Mouse (Mus musculus) lung, postnatal 0 days (tissue): Measurements from ENCODE around the gene Atl3. TPM values are rescaled to one million over a fixed set of nuclear protein-coding genes. Genes with fewer than 3 reads are reported as not detected.
A peak's percentile ranks its signal among the peaks of the same experiment; 100 is the strongest.
"Not testable (repeated sequence)": the region's sequence is repeated elsewhere in the genome, so short reads cannot be mapped to it uniquely, and the experiment has no call there.

Experiments
- ATAC-seq: fragments of 200-750 bp; cut with Nextera tagmentation; 2 replicates; pipeline ENCODE4 v1.8.0; 2017; ENCODE audit warnings: moderate library complexity
- DNase-seq: peaks from one replicate; pipeline ENCODE4 v3.0.0-alpha.2; 2016; ENCODE audit warnings: low spot score
- H3K27ac ChIP-seq: fragments of 300-500 bp; sonication (generic); 2 replicates; pipeline ENCODE4 v1.5.1; 2014; ENCODE audit warnings: antibody characterized with exemption, mild to moderate bottlenecking, low read length, mixed read lengths
- H3K27me3 ChIP-seq: fragments of 300-500 bp; sonication (generic); replicated peaks from 2 replicates; pipeline ENCODE4 v1.6.1; 2014; ENCODE audit warnings: low read length, mixed read lengths; ENCODE audit not compliant: insufficient read depth
- H3K36me3 ChIP-seq: fragments of 300-500 bp; sonication (generic); 2 replicates; pipeline ENCODE4 v1.6.1; 2014; ENCODE audit warnings: low read length, mixed read lengths; ENCODE audit not compliant: insufficient read depth
- H3K4me1 ChIP-seq: fragments of 300-500 bp; sonication (generic); 2 replicates; pipeline ENCODE4 v1.6.1; 2014; ENCODE audit warnings: antibody characterized with exemption, low read depth, low read length, mixed read lengths; ENCODE audit not compliant: insufficient read depth
- H3K4me2 ChIP-seq: fragments of 300-500 bp; sonication (generic); replicated peaks from 2 replicates; pipeline ENCODE4 v1.6.1; 2014; ENCODE audit warnings: low read depth, mild to moderate bottlenecking, low read length, moderate library complexity, mixed read lengths
- H3K4me3 ChIP-seq: fragments of 300-500 bp; sonication (generic); 2 replicates; pipeline ENCODE4 v1.5.1; 2014; ENCODE audit warnings: low read depth, low read length
- H3K9ac ChIP-seq: fragments of 300-500 bp; sonication (generic); replicated peaks from 2 replicates; pipeline ENCODE4 v1.6.1; 2014; ENCODE audit warnings: low read depth, mild to moderate bottlenecking
- H3K9me3 ChIP-seq: fragments of 300-500 bp; sonication (generic); 2 replicates; pipeline ENCODE4 v1.6.1; 2016; ENCODE audit warnings: low read length, mixed read lengths
- CTCF ChIP-seq: IDR thresholded peaks from 2 replicates; pipeline ENCODE4 v1.5.1; 2016; ENCODE audit warnings: antibody characterized with exemption, mild to moderate bottlenecking
- EP300 ChIP-seq: IDR thresholded peaks from 2 replicates; pipeline ENCODE4 v1.6.1; 2016; ENCODE audit warnings: antibody characterized with exemption, mild to moderate bottlenecking, control low read depth
- WGBS: fragments of 180-500 bp; shearing (Covaris S2); extraction: QIAGEN DNeasy Blood & Tissue Kit; methylation state at CpG from one replicate; pipeline ENCODE4 v1.1.7; 2014; 5-methylcytosine and 5-hydroxymethylcytosine counted together
- polyA plus RNA-seq: library from polyadenylated mRNA; unstranded; fragments of >200 nt; fragmentation: Nextera tagmentation; extraction: Ambion mirVana; gene quantifications from 2 replicates; pipeline ENCODE4 v1.2.1, GENCODE M21; 2015

Gene Atl3
- polyA plus RNA-seq, 1 experiment from 2014 or later = 20.0 TPM

- H3K9ac ChIP-seq = peak overlapping the region; percentile 96
- no peak for TF ChIP-seq EP300
- no peak for TF ChIP-seq CTCF
- no peaks in the 10 kb centered on the region for H3K27me3 ChIP-seq
- H3K4me2 ChIP-seq = peak overlapping the region; percentile 67
- H3K4me1 ChIP-seq = no peaks in the 10 kb centered on the region
- 22% methylated on average over 14 of the region's 14 CpGs for WGBS
- no peaks in the 10 kb centered on the region for H3K9me3 ChIP-seq
- ATAC-seq (no peak), DNase-seq (peak; percentile 84)
- peak overlapping the region; percentile 99 for H3K27ac ChIP-seq
- no peaks in the 10 kb centered on the region for H3K36me3 ChIP-seq
- peak overlapping the region; percentile 70 for H3K4me3 ChIP-seq
Observed at GRCm38 (mm10) chr19:7495221-7496038, 1.6 kb downstream of the Atl3 start.

GRCm38 (mm10) chr19:7496070-7496469 is 2.2 kb downstream of the Atl3 start:
- peak overlapping the region; percentile 67; the same call in 1 of the 2 replicates for H3K4me2 ChIP-seq
- WGBS = 50% methylated on average over 1 of the region's 1 CpGs
- not testable (repeated sequence) for H3K4me3 ChIP-seq, H3K9me3 ChIP-seq, ATAC-seq, DNase-seq, H3K4me1 ChIP-seq, H3K27me3 ChIP-seq, H3K36me3 ChIP-seq, H3K9ac ChIP-seq
- peak overlapping the region; percentile 99; the same call in 1 of the 2 replicates for H3K27ac ChIP-seq

- H3K9me3 ChIP-seq = no peaks in the 10 kb centered on the region
- no peaks in the 10 kb centered on the region for H3K27me3 ChIP-seq
- TF ChIP-seq EP300 (peak; percentile 71), CTCF (no peak)
- no peak overlapping the region for H3K27ac ChIP-seq
- H3K4me2 ChIP-seq = no peak overlapping the region
- peak; percentile 91 for DNase-seq
- H3K36me3 ChIP-seq = no peaks in the 10 kb centered on the region
- 48% methylated on average over 2 of the region's 2 CpGs for WGBS
- H3K9ac ChIP-seq = no peak overlapping the region
- ATAC-seq = peak; percentile 9; the same call in 1 of the 2 replicates
- H3K4me3 ChIP-seq = no peak overlapping the region
- H3K4me1 ChIP-seq = no peaks in the 10 kb centered on the region
Observed at GRCm38 (mm10) chr19:7498816-7499215, 5.0 kb downstream of the Atl3 start.

GRCm38 (mm10) chr19:7500701-7501100 is 6.9 kb downstream of the Atl3 start:
- no peak for DNase-seq
- no peak overlapping the region for H3K4me2 ChIP-seq
- no peak for ATAC-seq
- no peak overlapping the region for H3K4me3 ChIP-seq
- H3K27ac ChIP-seq = no peak overlapping the region
- no peaks in the 10 kb centered on the region for H3K36me3 ChIP-seq
- H3K27me3 ChIP-seq = no peaks in the 10 kb centered on the region
- 85% methylated on average over 1 of the region's 1 CpGs for WGBS
- no peaks in the 10 kb centered on the region for H3K4me1 ChIP-seq
- no peak overlapping the region for H3K9ac ChIP-seq
- H3K9me3 ChIP-seq = no peaks in the 10 kb centered on the region
- TF ChIP-seq CTCF = no peak
- no peak for TF ChIP-seq EP300

- no peaks in the 10 kb centered on the region for H3K36me3 ChIP-seq
- DNase-seq (peak; percentile 66), ATAC-seq (peak; percentile 75)
- H3K9ac ChIP-seq = no peak overlapping the region
- H3K27me3 ChIP-seq = no peaks in the 10 kb centered on the region
- no peak overlapping the region for H3K4me2 ChIP-seq
- H3K27ac ChIP-seq = peak overlapping the region; percentile 39; the same call in 1 of the 2 replicates
- H3K4me3 ChIP-seq = no peak overlapping the region
- TF ChIP-seq CTCF (no peak), EP300 (0 out of 2 replicates have a peak, but pooled peaks have one; percentile 40)
- H3K9me3 ChIP-seq = no peaks in the 10 kb centered on the region
- WGBS = 47% methylated on average over 2 of the region's 2 CpGs
- H3K4me1 ChIP-seq = no peaks in the 10 kb centered on the region
Observed at GRCm38 (mm10) chr19:7502432-7502831, 8.6 kb downstream of the Atl3 start.

GRCm38 (mm10) chr19:7506321-7506720 is 12.5 kb downstream of the Atl3 start:
- no peak for TF ChIP-seq EP300
- no peak for TF ChIP-seq CTCF
- H3K9ac ChIP-seq = no peak overlapping the region
- H3K27ac ChIP-seq = no peak overlapping the region
- H3K9me3 ChIP-seq = no peaks in the 10 kb centered on the region
- H3K4me2 ChIP-seq = no peak overlapping the region
- ATAC-seq = no peak
- peaks cover 16% of the 10 kb centered on the region for H3K36me3 ChIP-seq
- no peaks in the 10 kb centered on the region for H3K27me3 ChIP-seq
- WGBS = 90% methylated on average over 1 of the region's 1 CpGs
- H3K4me3 ChIP-seq = no peak overlapping the region
- H3K4me1 ChIP-seq = no peaks in the 10 kb centered on the region
- no peak for DNase-seq
